Mouse (Mus musculus) cortical plate, adult 2 months (tissue): ENCODE data around the gene Stx1b. TPM values are rescaled to one million over a fixed set of nuclear protein-coding genes. Genes with fewer than 3 reads are reported as not detected.

Experiments used
- H3K27ac ChIP-seq: fragments of 200-500 bp; 2 replicates; pipeline ENCODE4 v1.5.1; 2012; ENCODE audit warnings: low read length, control low read depth, inconsistent platforms; ENCODE audit not compliant: insufficient read depth
- H3K4me1 ChIP-seq: fragments of 200-500 bp; 2 replicates; pipeline ENCODE4 v1.6.1; 2011; ENCODE audit warnings: low read length; ENCODE audit not compliant: control insufficient read depth, insufficient read depth
- H3K4me3 ChIP-seq: fragments of 200-500 bp; 2 replicates; pipeline ENCODE4 v1.5.1; 2011; ENCODE audit warnings: mild to moderate bottlenecking, low read length, control low read depth; ENCODE audit not compliant: insufficient read depth
- CTCF ChIP-seq: fragments of 200-500 bp; IDR thresholded peaks from 2 replicates; pipeline ENCODE4 v1.5.1; 2011; ENCODE audit warnings: mild to moderate bottlenecking, control low read depth, low read length; ENCODE audit not compliant: insufficient read depth; ENCODE audit errors: extremely low read depth
- POLR2A ChIP-seq: fragments of 200-500 bp; IDR thresholded peaks from 2 replicates; pipeline ENCODE4 v1.6.1; 2011; ENCODE audit warnings: mild to moderate bottlenecking, low read length, control low read depth; ENCODE audit not compliant: insufficient read depth; ENCODE audit errors: extremely low read depth
- polyA plus RNA-seq: library from polyadenylated mRNA; depleted of rRNA; stranded (reverse); fragments of >200 nt; gene quantifications from 2 replicates; pipeline ENCODE4 v1.2.3, GENCODE M21; 2012; rRNA removed

Stx1b gene
- polyA plus RNA-seq = 381 and 383 TPM in 2 replicates

GRCm38 (mm10) chr7:127824176-127824871, at the start of gene Stx1b, which contains the start of gene Stx4a:
Stx1b (minus strand) TSS chr7:127824549.
Stx4a (plus strand) TSS chr7:127824294.
- Histone ChIP-seq H3K4me3 (peak within 1 kb of the TSS; percentile 96), H3K27ac (peak within 1 kb of the TSS; percentile 79), H3K4me1 (no peaks in the 10 kb centered on the region)
- TF ChIP-seq CTCF (no peak), POLR2A (peak; percentile 33; the same call in 1 of the 2 replicates)

- Histone ChIP-seq H3K27ac (no peak overlapping the region), H3K4me3 (no peak overlapping the region), H3K4me1 (peaks cover 4% of the 10 kb centered on the region)
- TF ChIP-seq POLR2A (no peak), CTCF (no peak)
Measured at GRCm38 (mm10) chr7:127870136-127870821, 45.9 kb upstream of the Stx1b start.

- Histone ChIP-seq H3K4me1 (peaks cover 4% of the 10 kb centered on the region), H3K27ac (no peak overlapping the region), H3K4me3 (no peak overlapping the region)
- TF ChIP-seq POLR2A = no peak
- TF ChIP-seq CTCF = no peak
Measured at GRCm38 (mm10) chr7:127869149-127869810, 44.9 kb upstream of the Stx1b start.

GRCm38 (mm10) chr7:127867641-127868040, 43.3 kb upstream of the Stx1b start:
- TF ChIP-seq POLR2A (no peak), CTCF (no peak)
- Histone ChIP-seq H3K27ac (no peak overlapping the region), H3K4me1 (peaks cover 4% of the 10 kb centered on the region), H3K4me3 (no peak overlapping the region)

GRCm38 (mm10) chr7:127866434-127866833, 42.1 kb upstream of the Stx1b start:
- TF ChIP-seq POLR2A (no peak), CTCF (no peak)
- Histone ChIP-seq H3K27ac (no peak overlapping the region), H3K4me3 (no peak overlapping the region), H3K4me1 (peaks cover 4% of the 10 kb centered on the region)

GRCm38 (mm10) chr7:127858258-127858657, 33.9 kb upstream of the Stx1b start:
- H3K4me1 ChIP-seq = no peaks in the 10 kb centered on the region
- TF ChIP-seq POLR2A (no peak), CTCF (no peak)
- no peak overlapping the region for H3K4me3 ChIP-seq
- no peak overlapping the region for H3K27ac ChIP-seq

GRCm38 (mm10) chr7:127850906-127851305, 26.6 kb upstream of the Stx1b start:
- TF ChIP-seq POLR2A = no peak
- TF ChIP-seq CTCF = no peak
- no peaks in the 10 kb centered on the region for H3K4me1 ChIP-seq
- no peak overlapping the region for H3K4me3 ChIP-seq
- H3K27ac ChIP-seq = no peak overlapping the region

GRCm38 (mm10) chr7:127849973-127850875, 25.9 kb upstream of the Stx1b start:
- Histone ChIP-seq H3K4me3 (no peak overlapping the region), H3K4me1 (no peaks in the 10 kb centered on the region), H3K27ac (no peak overlapping the region)
- no peak for TF ChIP-seq CTCF

GRCm38 (mm10) chr7:127842001-127842718, 17.8 kb upstream of the Stx1b start:
- Histone ChIP-seq H3K27ac (peak overlapping the region; percentile 77), H3K4me1 (no peaks in the 10 kb centered on the region; the same call in 1 of the 2 replicates), H3K4me3 (peak overlapping the region; percentile 60)
- TF ChIP-seq POLR2A (peak; percentile 76), CTCF (no peak)
